Mouse (Mus musculus): ENCODE data around the gene Setd6. TPM values are rescaled to one million over a fixed set of nuclear protein-coding genes. Genes with fewer than 3 reads are reported as not detected.

Gene Setd6
- total RNA-seq (2023) = 24.9 to 34.1 TPM (median 27.5 TPM) in 4 replicates

DNA sequence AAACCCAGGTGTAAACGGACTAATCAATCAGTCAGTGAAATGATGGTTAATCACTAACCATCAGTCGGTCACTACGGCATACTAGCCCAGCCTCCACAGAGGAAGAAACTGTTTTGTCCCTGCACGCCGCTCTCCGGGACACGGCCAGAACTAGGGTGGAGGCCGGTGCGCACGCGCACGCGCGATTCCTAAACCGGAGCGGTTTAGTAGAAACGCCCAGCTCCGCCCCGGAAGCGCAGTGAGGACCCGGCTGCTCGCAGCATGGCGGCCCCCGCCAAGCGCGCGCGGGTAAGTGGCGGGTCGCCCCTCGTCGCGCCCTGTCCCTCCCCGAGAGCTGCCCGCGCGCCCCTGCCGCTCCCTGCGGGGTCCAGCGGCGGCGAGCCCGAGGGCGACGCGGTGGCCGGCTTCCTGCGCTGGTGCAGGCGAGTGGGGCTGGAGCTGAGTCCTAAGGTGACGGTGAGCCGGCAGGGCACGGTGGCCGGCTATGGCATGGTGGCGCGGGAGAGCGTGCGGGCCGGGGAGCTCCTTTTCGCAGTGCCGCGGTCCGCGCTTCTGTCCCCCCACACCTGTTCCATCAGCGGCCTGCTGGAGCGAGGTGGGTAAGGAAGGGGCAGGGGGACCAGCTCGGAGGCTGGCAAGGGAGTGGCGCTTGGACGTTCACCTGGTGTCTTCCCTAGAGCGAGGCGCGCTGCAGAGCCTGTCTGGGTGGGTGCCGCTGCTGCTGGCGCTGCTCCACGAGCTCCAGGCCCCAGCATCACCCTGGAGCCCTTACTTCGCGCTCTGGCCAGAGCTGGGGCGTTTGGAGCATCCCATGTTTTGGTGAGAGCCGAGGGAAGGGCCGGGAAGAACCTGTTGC, at the start of gene Setd6:
Gene Setd6 (plus strand): TSS at position 206 of the 856 bp plus-strand sequence.

DNA sequence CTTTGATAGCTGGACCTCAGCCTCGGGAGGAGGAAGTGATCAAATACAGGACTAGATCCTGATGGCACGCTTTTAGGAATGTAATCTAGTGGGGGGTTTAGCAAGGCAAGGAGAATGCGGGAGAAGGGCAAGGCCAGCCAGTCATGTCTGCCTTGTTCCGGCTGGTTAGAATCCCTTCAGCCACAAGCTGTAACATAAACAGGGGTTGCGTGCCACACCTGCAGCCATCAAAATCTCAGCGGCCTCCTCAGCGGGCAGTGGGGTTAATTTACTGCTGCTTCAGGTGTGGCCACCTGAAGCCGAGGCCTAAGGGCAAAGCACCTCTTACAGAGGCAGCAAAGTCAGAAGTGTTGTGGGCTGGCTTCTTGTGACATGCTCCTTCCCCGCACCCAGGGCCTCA, 39.0 kb upstream of the Setd6 start, which contains the start of gene Ndrg4:
Gene Ndrg4 (plus strand): TSS at position 350 of the 400 bp plus-strand sequence.

Other genes with a start within 250 kb of the Setd6 start
- 74.0 to 86.5 TPM (median 80.2 TPM) in 4 replicates for gene Csnk2a2, start 225.8 kb upstream of the Setd6 start, total RNA-seq (2023)
- gene Ccdc113, start 181.8 kb upstream of the Setd6 start, total RNA-seq (2023) = not detected in 4 replicates
- not detected in 4 replicates for gene Prss54, start 139.5 kb upstream of the Setd6 start, total RNA-seq (2023)
- 3.7 to 4.7 TPM (median 4.2 TPM) in 4 replicates for gene Gins3, start 82.4 kb upstream of the Setd6 start, total RNA-seq (2023)
- not detected in 4 replicates for gene Ndrg4, start 38.9 kb upstream of the Setd6 start, total RNA-seq (2023)
- 298 to 362 TPM (median 320 TPM) in 4 replicates for gene Cnot1, start 91.6 kb downstream of the Setd6 start, total RNA-seq (2023)
- 68.4 to 87.9 TPM (median 79.5 TPM) in 4 replicates for gene Sap18b, start 109.5 kb downstream of the Setd6 start, total RNA-seq (2023)
- gene Slc38a7, start 137.7 kb downstream of the Setd6 start, total RNA-seq (2023) = 15.1 to 19.5 TPM (median 15.7 TPM) in 4 replicates
- 54.6 to 65.7 TPM (median 59.1 TPM) in 4 replicates for gene Got2, start 172.7 kb downstream of the Setd6 start, total RNA-seq (2023)

Data from B cell, adult 62 days (primary cell).